14 mouse cellular contexts compared by ENCODE assay signal in the genomic region with DNA sequence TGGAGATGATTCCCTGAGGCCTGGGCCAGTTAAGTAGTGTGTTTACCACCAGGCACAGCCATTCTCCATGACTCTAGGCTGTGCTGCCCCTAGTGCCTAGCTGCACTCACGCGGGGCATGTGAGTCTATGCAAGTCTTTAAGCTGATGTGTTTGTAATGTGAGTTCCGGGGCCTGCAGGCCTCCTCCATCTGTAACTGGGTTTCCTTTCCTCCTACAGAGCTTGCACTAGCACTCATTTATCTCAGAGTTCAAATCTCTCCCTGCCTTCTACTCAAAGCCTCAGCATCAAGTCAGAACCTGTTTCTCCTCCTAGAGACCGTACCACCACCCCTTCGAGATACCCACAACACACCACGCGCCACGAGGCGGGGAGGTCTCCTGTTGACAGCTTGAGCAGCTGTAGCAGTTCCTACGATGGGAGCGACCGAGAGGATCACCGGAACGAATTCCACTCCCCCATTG.
DNase-seq lines count a peak whose midpoint lies in the region; ATAC-seq and TF ChIP-seq lines count a peak whose summit lies in the region.
"Had no signal": no experiment of that assay in that cellular context is flagged by ENCODE, and none has a peak within 500 bp of the region (broad histone marks: within the 10 kb centered on the region; RNA-seq: fewer than 3 reads in every experiment).

No protein-coding gene starts in this region.

- peaks cover 3% of the 10 kb centered on the region; the same call in 1 of the 2 replicates for H3K4me1 ChIP-seq in hindbrain, embryonic 16.5 days (ENCODE audit: control insufficient read depth, insufficient read depth, low read depth, low read length)
- H3K4me1 ChIP-seq: embryonic facial prominence, embryonic 12.5 days; limb, embryonic 12.5 days had no signal

- intact Hi-C loops in gastrocnemius, postnatal 14 days (cut with DNase I; ENCODE audit: low total_unique reads), result no loop called here

- H3K9me3 ChIP-seq in hindbrain, embryonic 16.5 days (ENCODE audit: control insufficient read depth, low read length), result no peaks in the 10 kb centered on the region
- H3K9me3 ChIP-seq: embryonic facial prominence, embryonic 12.5 days; limb, embryonic 12.5 days had no signal

- WGBS in hindbrain, embryonic 16.5 days, result 48% methylated on average over 14 of the region's 14 CpGs

- H3K27ac ChIP-seq in layer of hippocampus, adult 2 months, result peak overlapping the region; percentile 82
- no peak overlapping the region for H3K27ac ChIP-seq in hindbrain, embryonic 16.5 days (ENCODE audit: low read depth, low read length)
- H3K27ac ChIP-seq: embryonic facial prominence, embryonic 12.5 days; heart, adult 2 months; limb, embryonic 12.5 days; macrophage had no signal

- peak; percentile 72 for ATAC-seq in hindbrain, embryonic 16.5 days

- peak overlapping the region; percentile 42 for H3K4me3 ChIP-seq in layer of hippocampus, adult 2 months
- no peak overlapping the region for H3K4me3 ChIP-seq in hindbrain, embryonic 16.5 days (ENCODE audit: low read length)
- H3K4me3 ChIP-seq: embryonic facial prominence, embryonic 12.5 days; heart, adult 2 months; limb, embryonic 12.5 days had no signal

- DNase-seq in layer of hippocampus, adult 2 months (ENCODE audit: low spot score in 2 of 2), result peak in 1 of 2 experiments; percentile 48
- DNase-seq in layer of hippocampus, adult 9-11 months, result no peak
- peak; percentile 23 for DNase-seq in ZHBTc4 (ENCODE audit: low read depth, low spot score)
- DNase-seq in cerebellum, postnatal 36 days, result peak; percentile 22 to 31
- DNase-seq in gastrocnemius, postnatal 14 days, result no peak
- no peak for DNase-seq in kidney, adult 8-10 months
- DNase-seq in gastrocnemius, postnatal 4 days (ENCODE audit: low spot score in 2 of 2), result no peak
- DNase-seq: heart, adult 2 months; kidney, adult 9 months; thymus, adult 2 months had no signal

- H3K36me3 ChIP-seq in hindbrain, embryonic 16.5 days (ENCODE audit: control insufficient read depth, insufficient read depth, low read length), result no peaks in the 10 kb centered on the region
- H3K36me3 ChIP-seq: embryonic facial prominence, embryonic 12.5 days; limb, embryonic 12.5 days had no signal

- H3K9ac ChIP-seq in hindbrain, embryonic 16.5 days (ENCODE audit: low read depth, low read length), result peak overlapping the region; percentile 17; the same call in 1 of the 2 replicates
- H3K9ac ChIP-seq: embryonic facial prominence, embryonic 12.5 days; limb, embryonic 12.5 days had no signal

- no peaks in the 10 kb centered on the region for H3K27me3 ChIP-seq in hindbrain, embryonic 16.5 days (replicated peaks; ENCODE audit: control insufficient read depth, insufficient read depth, low read length)
- H3K27me3 ChIP-seq: embryonic facial prominence, embryonic 12.5 days; limb, embryonic 12.5 days had no signal

- H3K4me2 ChIP-seq in hindbrain, embryonic 16.5 days (ENCODE audit: low read length), result peak overlapping the region; percentile 28
- H3K4me2 ChIP-seq: embryonic facial prominence, embryonic 12.5 days; limb, embryonic 12.5 days had no signal

- peak; percentile 69 for TF ChIP-seq CTCF in layer of hippocampus, adult 2 months (conservative IDR thresholded peaks at IDR 0.05)

Comparison
In these comparisons a context has a peak if more than half of its experiments do, and no peak if none do; other contexts are left out.
1. DNase-seq: peak in ZHBTc4 (single experiment) and cerebellum, postnatal 36 days (2 of 2); none in layer of hippocampus, adult 9-11 months (single experiment), gastrocnemius, postnatal 14 days (single experiment), kidney, adult 8-10 months (0 of 2) and gastrocnemius, postnatal 4 days (0 of 2).